Mouse (Mus musculus): Measurements from ENCODE around the gene Ddr2. TPM values are rescaled to one million over a fixed set of nuclear protein-coding genes. Genes with fewer than 3 reads are reported as not detected.
A peak's percentile ranks its signal among the peaks of the same experiment; 100 is the strongest.
"Not testable (repeated sequence)": the region's sequence is repeated elsewhere in the genome, so short reads cannot be mapped to it uniquely, and the experiment has no call there.

Gene Ddr2
- polyA plus RNA-seq, 1 experiment from 2014 or later = 8.9 TPM

DNA sequence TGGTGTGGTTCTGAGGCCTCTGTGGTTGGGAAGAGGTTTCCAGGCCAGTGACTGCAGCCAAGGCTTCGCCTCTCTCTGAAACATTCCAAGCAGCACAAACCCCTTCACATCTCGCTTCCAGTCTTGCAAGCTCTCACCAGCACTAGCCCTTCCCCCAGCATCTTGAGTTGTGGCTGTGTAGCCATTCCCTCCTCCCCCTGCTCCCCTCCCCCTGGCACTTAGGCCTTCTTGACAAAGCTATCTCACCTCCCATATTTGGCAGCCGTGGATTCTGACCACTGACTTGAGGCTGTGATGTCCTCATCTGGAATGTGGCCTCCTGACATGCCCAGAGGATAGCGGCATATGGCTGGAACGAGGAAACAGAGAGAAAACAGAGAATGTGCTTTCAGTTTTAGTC is 104.0 kb downstream of the Ddr2 start:
- H3K36me3 ChIP-seq (ENCODE audit: control insufficient read depth, insufficient read depth, low read length) = no peaks in the 10 kb centered on the region
- no peak overlapping the region for H3K27ac ChIP-seq (replicated peaks; ENCODE audit: low read depth, low read length)
- H3K4me3 ChIP-seq (replicated peaks; ENCODE audit: low read depth, low read length) = no peak overlapping the region
- ATAC-seq (ENCODE audit: low FRiP score, low TSS enrichment) (no peak), DNase-seq (no peak)
- H3K27me3 ChIP-seq (ENCODE audit: control insufficient read depth, insufficient read depth, low read length) = no peaks in the 10 kb centered on the region
- H3K9ac ChIP-seq (replicated peaks; ENCODE audit: low read length) = no peak overlapping the region
- no peaks in the 10 kb centered on the region for H3K4me1 ChIP-seq (ENCODE audit: control insufficient read depth, insufficient read depth, low read length)
- WGBS = 79% methylated on average over 5 of the region's 5 CpGs
- no peak overlapping the region for H3K4me2 ChIP-seq (ENCODE audit: low read length)
- no peaks in the 10 kb centered on the region for H3K9me3 ChIP-seq (ENCODE audit: control insufficient read depth, low read length)

DNA sequence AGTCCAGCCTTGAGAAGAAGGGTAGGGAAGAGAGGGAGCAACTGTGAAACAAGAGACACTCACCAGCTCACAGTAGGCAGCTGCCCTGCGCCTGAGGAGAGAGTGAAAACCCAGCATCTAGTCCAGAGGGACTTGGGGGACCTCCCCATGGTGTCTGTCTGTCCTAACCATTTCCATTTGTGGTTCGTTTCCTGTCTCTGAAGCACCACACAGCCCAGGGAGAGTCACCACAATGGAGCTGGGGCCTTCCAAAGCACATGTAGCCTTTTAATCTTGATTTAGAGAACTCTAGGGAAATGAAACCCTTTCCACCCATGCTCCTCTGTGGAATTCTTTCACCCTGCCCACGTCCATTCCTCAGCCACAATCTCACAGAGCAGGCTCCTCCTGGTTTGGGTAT is 105.3 kb downstream of the Ddr2 start:
- Histone ChIP-seq H3K36me3 (ENCODE audit: control insufficient read depth, insufficient read depth, low read length) (no peaks in the 10 kb centered on the region), H3K9me3 (ENCODE audit: control insufficient read depth, low read length) (no peaks in the 10 kb centered on the region), H3K27me3 (ENCODE audit: control insufficient read depth, insufficient read depth, low read length) (no peaks in the 10 kb centered on the region), H3K4me2 (ENCODE audit: low read length) (no peak overlapping the region), H3K4me1 (ENCODE audit: control insufficient read depth, insufficient read depth, low read length) (no peaks in the 10 kb centered on the region), H3K27ac (replicated peaks; ENCODE audit: low read depth, low read length) (no peak overlapping the region), H3K9ac (replicated peaks; ENCODE audit: low read length) (no peak overlapping the region), H3K4me3 (replicated peaks; ENCODE audit: low read depth, low read length) (no peak overlapping the region)
- ATAC-seq (ENCODE audit: low FRiP score, low TSS enrichment) (no peak), DNase-seq (no peak)
- WGBS = 77% methylated on average over 3 of the region's 3 CpGs

DNA sequence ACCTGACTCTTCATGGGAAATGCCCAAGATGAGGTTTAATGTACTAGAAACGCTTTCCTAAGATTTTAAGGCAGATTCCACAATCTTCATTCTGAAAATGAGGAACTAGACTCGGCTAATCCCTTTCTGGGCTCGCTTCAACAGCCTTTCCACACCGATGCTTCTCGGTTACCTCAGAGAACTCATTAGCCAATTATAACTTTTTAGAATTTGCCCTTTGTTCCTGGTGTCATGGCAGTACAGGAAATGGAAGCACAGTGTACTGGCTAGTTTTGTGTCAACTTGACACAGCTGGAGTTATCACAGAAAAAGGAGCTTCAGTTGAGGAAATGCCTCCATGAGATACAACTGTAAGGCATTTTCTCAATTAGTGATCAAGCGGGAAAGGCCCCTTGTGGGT is 116.7 kb downstream of the Ddr2 start:
- H3K27ac ChIP-seq (replicated peaks; ENCODE audit: low read depth, low read length); H3K36me3 ChIP-seq (ENCODE audit: control insufficient read depth, insufficient read depth, low read length); H3K4me1 ChIP-seq (ENCODE audit: control insufficient read depth, insufficient read depth, low read length); H3K9me3 ChIP-seq (ENCODE audit: control insufficient read depth, low read length); DNase-seq; H3K9ac ChIP-seq (replicated peaks; ENCODE audit: low read length); H3K4me3 ChIP-seq (replicated peaks; ENCODE audit: low read depth, low read length); H3K4me2 ChIP-seq (ENCODE audit: low read length); H3K27me3 ChIP-seq (ENCODE audit: control insufficient read depth, insufficient read depth, low read length); ATAC-seq (ENCODE audit: low FRiP score, low TSS enrichment): not testable (repeated sequence)
- WGBS = 85% methylated on average over 6 of the region's 6 CpGs

DNA sequence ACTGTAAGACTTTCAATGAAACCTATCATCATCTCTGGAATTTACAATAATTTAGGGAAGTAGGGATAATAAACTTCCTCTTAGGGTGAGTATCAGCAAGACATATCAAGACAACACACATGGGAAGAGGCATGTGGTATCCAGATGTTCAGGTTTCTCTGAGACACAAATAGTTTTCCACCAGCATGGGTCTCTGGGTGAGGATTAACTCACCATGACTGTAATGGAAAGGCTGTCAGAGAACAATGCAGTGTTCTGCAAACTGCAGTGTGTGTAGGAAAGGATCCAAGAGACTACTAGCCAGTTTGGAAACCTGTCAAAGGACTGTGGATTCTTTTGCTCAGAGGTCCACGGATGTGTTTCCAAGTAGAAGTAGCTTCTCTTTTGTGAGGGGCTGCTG is 124.4 kb downstream of the Ddr2 start:
- WGBS = 51% methylated on average over 1 of the region's 1 CpGs
- no peaks in the 10 kb centered on the region for H3K36me3 ChIP-seq (ENCODE audit: control insufficient read depth, insufficient read depth, low read length)
- no peaks in the 10 kb centered on the region for H3K4me1 ChIP-seq (ENCODE audit: control insufficient read depth, insufficient read depth, low read length)
- no peak for ATAC-seq (ENCODE audit: low FRiP score, low TSS enrichment)
- no peaks in the 10 kb centered on the region for H3K9me3 ChIP-seq (ENCODE audit: control insufficient read depth, low read length)
- H3K27me3 ChIP-seq (ENCODE audit: control insufficient read depth, insufficient read depth, low read length) = no peaks in the 10 kb centered on the region
- no peak overlapping the region for H3K9ac ChIP-seq (replicated peaks; ENCODE audit: low read length)
- H3K4me2 ChIP-seq (ENCODE audit: low read length) = no peak overlapping the region
- no peak for DNase-seq
- H3K4me3 ChIP-seq (replicated peaks; ENCODE audit: low read depth, low read length) = no peak overlapping the region
- H3K27ac ChIP-seq (replicated peaks; ENCODE audit: low read depth, low read length) = no peak overlapping the region

DNA sequence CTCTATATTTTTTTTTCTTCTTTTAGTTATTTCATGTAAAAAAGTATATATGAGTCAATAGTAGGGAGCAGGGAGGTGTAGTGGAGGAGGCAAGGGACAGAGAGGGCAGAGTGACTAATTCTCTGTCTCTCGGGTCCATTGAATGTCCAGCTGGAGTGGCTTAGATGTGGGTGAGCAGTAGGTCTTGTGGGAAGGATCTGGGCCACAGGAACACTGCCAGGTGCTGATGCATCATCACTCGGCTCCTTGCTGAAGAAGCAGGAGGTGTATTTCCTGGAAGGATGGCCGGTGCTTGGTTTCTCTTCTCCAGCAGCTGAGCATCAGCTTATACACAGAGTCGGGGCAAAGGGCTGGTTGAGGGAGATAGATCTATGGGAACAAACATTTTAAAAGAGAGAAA is 132.9 kb downstream of the Ddr2 start:
- Histone ChIP-seq H3K9me3 (ENCODE audit: control insufficient read depth, low read length) (no peaks in the 10 kb centered on the region), H3K4me3 (replicated peaks; ENCODE audit: low read depth, low read length) (no peak overlapping the region), H3K9ac (replicated peaks; ENCODE audit: low read length) (no peak overlapping the region), H3K36me3 (ENCODE audit: control insufficient read depth, insufficient read depth, low read length) (no peaks in the 10 kb centered on the region), H3K4me1 (ENCODE audit: control insufficient read depth, insufficient read depth, low read length) (no peaks in the 10 kb centered on the region), H3K27ac (replicated peaks; ENCODE audit: low read depth, low read length) (no peak overlapping the region), H3K27me3 (ENCODE audit: control insufficient read depth, insufficient read depth, low read length) (no peaks in the 10 kb centered on the region), H3K4me2 (ENCODE audit: low read length) (no peak overlapping the region)
- no peak for DNase-seq
- 82% methylated on average over 4 of the region's 4 CpGs for WGBS
- no peak for ATAC-seq (ENCODE audit: low FRiP score, low TSS enrichment)

DNA sequence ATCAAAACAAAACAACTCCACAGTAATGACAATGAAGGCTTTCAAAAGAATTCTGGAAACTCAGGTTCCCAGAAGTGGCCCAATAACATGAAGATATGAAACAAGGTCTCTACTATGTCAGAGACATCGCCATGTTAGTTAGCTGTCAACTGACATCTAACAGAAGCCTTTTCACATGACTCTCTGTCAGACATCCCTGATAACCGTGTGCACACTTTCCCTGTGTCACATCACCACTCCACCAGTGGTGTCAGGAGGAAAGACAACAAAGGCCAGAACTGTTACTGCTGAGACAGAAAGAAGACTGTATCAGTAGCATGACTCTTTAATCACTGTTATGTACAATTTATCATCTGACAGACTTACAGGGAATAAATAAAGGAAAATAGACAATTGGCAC is 138.6 kb downstream of the Ddr2 start:
- no peak overlapping the region for H3K4me2 ChIP-seq (ENCODE audit: low read length)

DNA sequence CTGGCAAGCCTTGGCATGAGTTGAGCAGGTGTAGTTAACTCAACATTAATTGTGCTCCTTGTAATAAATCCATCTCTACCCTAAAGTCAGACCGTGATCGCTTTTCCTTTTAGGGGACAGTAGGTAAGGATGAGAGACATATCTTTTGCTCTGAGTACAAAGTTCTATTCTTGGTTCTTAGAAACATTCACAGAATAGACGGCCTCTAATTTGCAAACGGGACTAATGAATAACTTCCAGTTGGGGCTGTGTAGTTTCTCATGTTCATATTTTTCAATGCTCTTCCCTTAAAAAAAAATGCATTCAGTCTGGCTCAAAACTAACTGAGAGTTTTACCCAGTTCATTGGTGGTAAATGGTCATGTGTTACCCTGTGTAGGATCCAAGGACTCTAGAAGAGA is 139.6 kb downstream of the Ddr2 start:
- H3K4me2 ChIP-seq (ENCODE audit: low read length) = no peak overlapping the region
- H3K4me3 ChIP-seq (replicated peaks; ENCODE audit: low read depth, low read length) = no peak overlapping the region
- DNase-seq = no peak
- H3K4me1 ChIP-seq (ENCODE audit: control insufficient read depth, insufficient read depth, low read length) = peaks cover 16% of the 10 kb centered on the region; the same call in 1 of the 2 replicates
- no peaks in the 10 kb centered on the region for H3K27me3 ChIP-seq (ENCODE audit: control insufficient read depth, insufficient read depth, low read length)
- H3K9ac ChIP-seq (replicated peaks; ENCODE audit: low read length) = no peak overlapping the region
- H3K36me3 ChIP-seq (ENCODE audit: control insufficient read depth, insufficient read depth, low read length) = peaks cover 3% of the 10 kb centered on the region; the same call in 1 of the 2 replicates
- H3K9me3 ChIP-seq (ENCODE audit: control insufficient read depth, low read length) = no peaks in the 10 kb centered on the region
- WGBS = 98% methylated on average over 4 of the region's 4 CpGs
- ATAC-seq (ENCODE audit: low FRiP score, low TSS enrichment) = no peak
- H3K27ac ChIP-seq (replicated peaks; ENCODE audit: low read depth, low read length) = no peak overlapping the region

More for the DNA sequence above, 138.6 kb downstream of the Ddr2 start:
- DNase-seq (no peak), ATAC-seq (ENCODE audit: low FRiP score, low TSS enrichment) (no peak)
- Histone ChIP-seq H3K36me3 (ENCODE audit: control insufficient read depth, insufficient read depth, low read length) (no peaks in the 10 kb centered on the region), H3K4me1 (ENCODE audit: control insufficient read depth, insufficient read depth, low read length) (peaks cover 16% of the 10 kb centered on the region; the same call in 1 of the 2 replicates), H3K27ac (replicated peaks; ENCODE audit: low read depth, low read length) (no peak overlapping the region), H3K9me3 (ENCODE audit: control insufficient read depth, low read length) (no peaks in the 10 kb centered on the region), H3K27me3 (ENCODE audit: control insufficient read depth, insufficient read depth, low read length) (no peaks in the 10 kb centered on the region), H3K9ac (replicated peaks; ENCODE audit: low read length) (no peak overlapping the region), H3K4me3 (replicated peaks; ENCODE audit: low read depth, low read length) (no peak overlapping the region)
- 94% methylated on average over 2 of the region's 2 CpGs for WGBS

DNA sequence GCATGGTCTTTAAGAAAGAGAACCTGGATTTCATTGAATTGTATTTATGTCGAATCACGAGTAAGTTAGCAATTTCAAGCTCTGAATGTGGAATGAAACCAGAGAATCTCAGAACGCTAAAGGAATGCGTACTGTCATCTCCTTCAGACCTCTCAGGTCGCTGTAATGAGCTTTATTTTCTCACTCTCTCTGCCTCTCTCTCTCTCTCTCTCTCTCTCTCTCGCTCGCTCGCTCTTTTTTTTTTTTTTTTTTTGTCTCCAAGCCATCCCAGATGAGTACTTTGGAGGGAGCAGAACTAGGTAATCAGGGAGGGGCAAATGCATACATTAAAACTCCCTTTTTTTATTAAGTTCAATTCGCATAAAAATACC is 141.1 kb downstream of the Ddr2 start:
- Histone ChIP-seq H3K4me1 (ENCODE audit: control insufficient read depth, insufficient read depth, low read length) (peaks cover 16% of the 10 kb centered on the region; the same call in 1 of the 2 replicates), H3K4me3 (replicated peaks; ENCODE audit: low read depth, low read length) (peak overlapping the region; percentile 65), H3K9ac (replicated peaks; ENCODE audit: low read length) (peak overlapping the region; percentile 39), H3K27me3 (ENCODE audit: control insufficient read depth, insufficient read depth, low read length) (no peaks in the 10 kb centered on the region), H3K27ac (replicated peaks; ENCODE audit: low read depth, low read length) (peak overlapping the region; percentile 77), H3K36me3 (ENCODE audit: control insufficient read depth, insufficient read depth, low read length) (peaks cover 15% of the 10 kb centered on the region), H3K9me3 (ENCODE audit: control insufficient read depth, low read length) (no peaks in the 10 kb centered on the region), H3K4me2 (ENCODE audit: low read length) (peak overlapping the region; percentile 56)
- no peak for DNase-seq
- peak; percentile 50 for ATAC-seq (ENCODE audit: low FRiP score, low TSS enrichment)
- whole genome bisulfite sequencing = 2% methylated on average over 6 of the region's 9 CpGs

DNA sequence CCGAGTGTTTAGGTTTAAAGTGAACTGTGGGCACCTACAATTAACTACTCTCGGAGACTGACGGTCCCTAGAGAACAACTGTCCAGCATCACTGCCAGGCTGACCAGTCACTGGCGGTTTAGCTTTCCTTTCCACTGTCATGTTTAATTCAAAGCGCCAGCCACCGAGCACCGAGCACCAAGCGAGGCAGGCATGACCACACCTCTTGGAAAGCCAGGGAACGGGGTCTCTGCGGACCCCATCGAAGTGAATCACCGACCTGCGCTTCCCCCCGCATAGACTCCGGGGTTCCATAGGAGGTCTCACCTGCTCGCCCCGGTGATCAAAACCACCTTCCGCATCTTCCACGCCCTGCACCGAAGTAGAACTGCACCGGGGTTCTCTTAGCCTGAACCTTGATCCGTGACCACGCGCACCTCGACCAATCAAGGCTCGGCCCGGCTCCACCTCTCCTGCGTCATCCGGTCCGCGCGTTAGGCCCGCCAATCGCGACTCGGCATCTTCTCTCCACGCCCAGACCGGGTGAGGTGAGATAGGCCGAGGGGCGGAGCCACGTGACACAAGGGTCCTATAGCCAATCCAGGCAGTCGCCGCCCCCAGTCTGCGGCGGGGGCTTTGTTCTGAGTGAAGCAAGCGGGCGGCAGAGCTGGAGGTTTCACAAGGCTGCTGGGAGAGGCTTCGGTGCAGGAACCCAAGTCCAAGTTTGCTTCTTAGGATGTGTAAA is 141.6 kb downstream of the Ddr2 start, which contains the start of gene Hsd17b7:
Gene Hsd17b7, minus strand, starts transcription at position 450 of the 724 bp plus-strand sequence.
- Histone ChIP-seq H3K4me1 (ENCODE audit: control insufficient read depth, insufficient read depth, low read length) (peaks cover 16% of the 10 kb centered on the region; the same call in 1 of the 2 replicates), H3K4me2 (ENCODE audit: low read length) (peak within 1 kb of the TSS; percentile 78), H3K27me3 (ENCODE audit: control insufficient read depth, insufficient read depth, low read length) (no peaks in the 10 kb centered on the region), H3K27ac (replicated peaks; ENCODE audit: low read depth, low read length) (peak within 1 kb of the TSS; percentile 77), H3K9ac (replicated peaks; ENCODE audit: low read length) (peak within 1 kb of the TSS; percentile 44), H3K4me3 (replicated peaks; ENCODE audit: low read depth, low read length) (peak within 1 kb of the TSS; percentile 65), H3K9me3 (ENCODE audit: control insufficient read depth, low read length) (no peaks in the 10 kb centered on the region), H3K36me3 (ENCODE audit: control insufficient read depth, insufficient read depth, low read length) (peaks cover 20% of the 10 kb centered on the region)
- DNase-seq (peak; percentile 100), ATAC-seq (ENCODE audit: low FRiP score, low TSS enrichment) (peak; percentile 100)
- 1% methylated on average over 48 of the region's 48 CpGs for WGBS
